Mouse (Mus musculus) spleen, adult 2 months (tissue): ENCODE results near the gene AC161166.1. TPM values are rescaled to one million over a fixed set of nuclear protein-coding genes. Genes with fewer than 3 reads are reported as not detected.

Source experiments
- DNase-seq, 2 experiments: peaks; one replicate each; pipeline versions ENCODE4 v3.0.0 to v3.0.0-alpha.2; 2012 to 2021; ENCODE audit warnings: low spot score in 2 of 2, low read depth in 1 of 2
- H3K27ac ChIP-seq: fragments of 200-500 bp; 2 replicates; pipeline ENCODE4 v1.5.1; 2012; ENCODE audit warnings: low read length, inconsistent platforms; ENCODE audit not compliant: insufficient read depth
- H3K27me3 ChIP-seq: fragments of 200-500 bp; 2 replicates; pipeline ENCODE4 v1.6.1; 2012; ENCODE audit warnings: mild to moderate bottlenecking, moderate library complexity, low read length, inconsistent platforms; ENCODE audit not compliant: control insufficient read depth, insufficient read depth
- H3K36me3 ChIP-seq: fragments of 200-500 bp; 2 replicates; pipeline ENCODE4 v1.6.1; 2012; ENCODE audit warnings: mild to moderate bottlenecking, low read length, inconsistent platforms; ENCODE audit not compliant: control insufficient read depth, insufficient read depth
- H3K4me1 ChIP-seq: fragments of 200-500 bp; 2 replicates; pipeline ENCODE4 v1.6.1; 2011; ENCODE audit warnings: inconsistent platforms; ENCODE audit not compliant: control insufficient read depth, insufficient read depth, insufficient read length
- H3K4me3 ChIP-seq: fragments of 200-500 bp; 2 replicates; pipeline ENCODE4 v1.5.1; 2011; ENCODE audit warnings: mild to moderate bottlenecking, inconsistent platforms; ENCODE audit not compliant: insufficient read depth, insufficient read length; ENCODE audit errors: extremely low read depth
- CTCF ChIP-seq: fragments of 200-500 bp; IDR thresholded peaks from 2 replicates; pipeline ENCODE4 v1.5.1; 2011; ENCODE audit warnings: mild to moderate bottlenecking, inconsistent platforms; ENCODE audit not compliant: insufficient read depth, insufficient read length, insufficient replicate concordance; ENCODE audit errors: extremely low read depth
- POLR2A ChIP-seq: fragments of 200-500 bp; IDR thresholded peaks from 2 replicates; pipeline ENCODE4 v1.6.1; 2011; ENCODE audit warnings: low read depth, low read length, inconsistent platforms
- WGBS: fragments of 180-500 bp; shearing (Covaris S2); methylation state at CpG from one replicate; pipeline ENCODE4 v1.1.7; 2018; 5-methylcytosine and 5-hydroxymethylcytosine counted together
- polyA plus RNA-seq: library from polyadenylated mRNA; depleted of rRNA; stranded (reverse); fragments of >200 nt; gene quantifications from 2 replicates; pipeline ENCODE4 v1.2.3, GENCODE M21; 2012; rRNA removed

AC161166.1 gene
- not detected in 2 replicates for polyA plus RNA-seq

DNA sequence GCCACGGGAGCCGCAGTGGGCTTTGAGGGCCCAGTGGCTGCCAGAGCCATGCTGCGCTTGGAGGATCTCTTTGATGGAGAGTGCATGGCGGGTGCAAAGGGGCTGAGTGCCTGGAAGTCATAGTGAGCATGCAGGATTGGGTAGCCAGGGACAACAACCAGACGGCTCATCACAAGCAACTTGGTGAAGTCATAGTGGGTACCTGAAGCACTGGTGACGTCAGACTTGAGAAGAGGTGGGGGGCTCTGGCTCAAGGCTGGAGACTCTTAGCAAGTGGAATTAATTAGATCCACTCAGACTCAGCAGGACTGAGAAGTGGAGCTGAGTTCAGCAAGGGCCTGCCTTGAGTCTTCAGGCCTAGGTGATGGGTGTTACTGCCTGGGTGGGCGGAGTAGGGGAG, at the start of gene AC161166.1:
AC161166.1 (minus strand) TSS at position 101 of the 400 bp plus-strand sequence.
- H3K4me3 ChIP-seq, result no peak within 1 kb of the TSS
- WGBS, result 94% methylated on average over 7 of the region's 7 CpGs
- DNase-seq, result no peak
- TF ChIP-seq POLR2A (no peak), CTCF (no peak)
- H3K27me3 ChIP-seq, result no peaks in the 10 kb centered on the region
- H3K27ac ChIP-seq, result no peak within 1 kb of the TSS
- H3K36me3 ChIP-seq, result no peaks in the 10 kb centered on the region
- no peaks in the 10 kb centered on the region; the same call in 1 of the 2 replicates for H3K4me1 ChIP-seq

DNA sequence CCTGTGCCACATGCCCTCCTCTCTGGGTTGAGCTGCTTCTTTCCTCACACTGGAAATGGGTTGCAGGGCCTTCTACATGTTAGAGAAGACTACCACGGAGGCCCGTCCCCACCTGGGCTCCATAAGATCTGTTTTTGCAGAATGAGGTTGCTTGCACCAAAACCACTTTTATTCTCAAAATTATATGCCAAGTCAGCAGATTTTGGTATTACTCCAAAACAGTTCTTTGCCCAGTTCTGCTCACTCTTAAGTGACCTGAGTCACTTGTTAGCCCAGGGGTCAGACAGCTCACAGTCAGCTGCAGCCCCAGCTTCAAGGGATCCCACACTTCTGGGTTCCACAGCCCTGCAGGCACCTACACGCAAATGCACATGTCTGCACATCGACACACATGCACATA, 49.2 kb upstream of the AC161166.1 start:
- TF ChIP-seq CTCF, result no peak
- TF ChIP-seq POLR2A, result no peak
- Histone ChIP-seq H3K27ac (peak overlapping the region; percentile 36; the same call in 1 of the 2 replicates), H3K4me1 (peaks cover 9% of the 10 kb centered on the region; the same call in 1 of the 2 replicates), H3K27me3 (no peaks in the 10 kb centered on the region), H3K36me3 (peaks cover 3% of the 10 kb centered on the region; the same call in 1 of the 2 replicates), H3K4me3 (no peak overlapping the region)
- WGBS, result 85% methylated on average over 4 of the region's 4 CpGs
- no peak for DNase-seq

DNA sequence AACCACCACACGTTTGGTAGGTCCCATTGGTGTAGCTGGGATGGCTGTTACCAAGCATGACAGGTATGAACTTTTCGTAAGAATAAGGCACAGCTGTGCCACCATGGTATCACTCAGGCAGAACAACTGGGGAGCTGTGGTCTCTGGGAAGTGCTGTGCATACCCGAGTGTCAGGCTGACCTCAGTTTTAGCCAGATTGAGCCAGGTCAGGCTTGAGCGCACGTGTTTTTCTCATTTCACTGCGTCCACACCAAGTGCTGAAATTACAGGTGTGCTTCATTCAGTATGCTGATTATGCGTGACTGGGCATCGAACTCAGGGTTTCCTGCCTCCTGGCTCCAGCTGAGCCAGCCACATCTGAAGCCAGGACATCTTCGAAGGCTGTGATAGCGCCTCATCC, 43.5 kb upstream of the AC161166.1 start:
- DNase-seq, result no peak
- H3K36me3 ChIP-seq, result peaks cover 8% of the 10 kb centered on the region
- WGBS, result 62% methylated on average over 10 of the region's 10 CpGs
- H3K27me3 ChIP-seq, result no peaks in the 10 kb centered on the region
- H3K4me3 ChIP-seq, result no peak overlapping the region
- no peak overlapping the region for H3K27ac ChIP-seq
- no peak for TF ChIP-seq POLR2A
- H3K4me1 ChIP-seq, result peaks cover 4% of the 10 kb centered on the region; the same call in 1 of the 2 replicates

DNA sequence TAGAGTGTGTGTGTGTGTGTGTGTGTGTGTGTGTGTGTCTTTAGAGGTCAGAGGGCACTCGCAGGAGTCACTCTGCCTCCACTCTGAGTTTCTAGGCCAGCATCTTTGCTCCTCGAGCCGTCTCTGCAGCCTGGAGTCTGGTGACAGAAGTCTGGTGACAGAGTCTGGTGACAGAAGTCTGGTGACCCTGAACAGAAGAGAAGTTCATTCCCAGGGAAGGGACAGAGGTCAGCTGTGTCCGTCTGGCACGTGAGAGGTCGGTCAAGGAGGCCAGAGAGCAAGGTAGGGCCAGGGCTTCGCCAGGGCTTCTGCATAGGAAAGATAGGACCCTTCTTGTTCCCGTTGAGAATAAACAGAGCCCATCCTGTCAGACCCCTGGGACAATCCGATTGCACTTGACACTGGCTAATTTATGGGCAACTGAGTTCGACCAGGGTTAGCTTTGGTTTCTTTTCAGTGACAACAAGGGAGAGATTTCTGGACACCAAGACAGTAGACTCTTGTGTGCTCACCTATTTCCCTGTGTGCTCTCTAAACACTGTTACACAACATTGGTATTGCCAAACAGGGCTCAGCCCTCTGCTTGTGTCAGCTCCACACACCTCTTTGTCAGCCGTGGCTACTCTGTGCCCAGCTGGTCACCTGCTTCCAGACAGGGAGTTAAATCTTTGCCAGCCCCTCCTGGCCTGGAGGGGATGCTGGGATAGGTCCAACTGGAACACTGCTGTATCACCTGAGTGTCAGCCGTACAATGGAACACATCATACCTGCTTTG, 39.9 kb upstream of the AC161166.1 start:
- peaks cover 9% of the 10 kb centered on the region; the same call in 1 of the 2 replicates for H3K4me1 ChIP-seq
- H3K36me3 ChIP-seq, result peaks cover 8% of the 10 kb centered on the region
- no peak for DNase-seq
- H3K27ac ChIP-seq, result no peak overlapping the region
- TF ChIP-seq POLR2A (no peak), CTCF (no peak)
- 87% methylated on average over 12 of the region's 12 CpGs for WGBS
- H3K27me3 ChIP-seq, result no peaks in the 10 kb centered on the region
- no peak overlapping the region for H3K4me3 ChIP-seq

DNA sequence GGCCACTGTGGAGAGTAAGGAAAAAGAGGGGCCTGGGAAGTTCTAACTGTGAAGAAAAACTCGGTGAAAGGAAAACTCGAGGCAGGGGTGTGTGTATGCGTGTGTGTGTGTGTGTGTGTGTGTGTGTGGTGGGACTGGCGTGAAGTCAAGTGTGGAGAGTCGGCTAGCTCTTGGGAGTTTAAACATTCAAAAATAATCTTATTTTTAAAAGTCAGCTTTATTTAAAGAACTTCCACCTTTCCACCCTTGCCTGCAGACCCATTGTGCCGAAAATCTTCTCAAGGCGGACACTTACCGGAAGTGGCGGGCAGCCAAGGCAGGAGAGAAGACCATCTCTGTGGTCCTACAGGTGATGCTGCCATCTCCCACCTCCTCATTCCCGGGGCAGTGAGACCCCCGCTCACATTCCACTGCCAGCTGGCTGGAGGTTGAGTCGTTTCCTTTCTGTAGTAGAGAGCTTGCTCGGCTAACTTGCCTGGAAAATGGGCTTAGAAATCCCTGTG, 35.3 kb upstream of the AC161166.1 start:
- Histone ChIP-seq H3K4me1 (peaks cover 8% of the 10 kb centered on the region; the same call in 1 of the 2 replicates), H3K36me3 (peaks cover 6% of the 10 kb centered on the region), H3K27me3 (no peaks in the 10 kb centered on the region), H3K27ac (peak overlapping the region; percentile 65; the same call in 1 of the 2 replicates), H3K4me3 (peak overlapping the region; percentile 94)
- DNase-seq, result no peak
- 31% methylated on average over 13 of the region's 13 CpGs for WGBS
- TF ChIP-seq CTCF, result no peak
- no peak for TF ChIP-seq POLR2A

- WGBS, result 1% methylated on average over 57 of the region's 57 CpGs
- DNase-seq, result peak; percentile 98 to 99
- H3K4me1 ChIP-seq, result peaks cover 8% of the 10 kb centered on the region; the same call in 1 of the 2 replicates
- no peak for TF ChIP-seq CTCF
- peak; percentile 1; the same call in 1 of the 2 replicates for TF ChIP-seq POLR2A
- H3K4me3 ChIP-seq, result peak overlapping the region; percentile 94
- H3K27me3 ChIP-seq, result no peaks in the 10 kb centered on the region
- H3K36me3 ChIP-seq, result peaks cover 2% of the 10 kb centered on the region; the same call in 1 of the 2 replicates
- H3K27ac ChIP-seq, result peak overlapping the region; percentile 92
Observed at GRCm38 (mm10) chr7:24546634-24547389, 34.6 kb upstream of the AC161166.1 start.
